Mouse (Mus musculus): ENCODE measurements at regions not wholly inside any gene's neighbourhood (a gene's known extent, or its start where the extent isn't known, plus 50 kb on each side); places are given as distances from the start of the nearest gene placed in this dataset.
A peak's percentile ranks its signal among the peaks of the same experiment; 100 is the strongest.

DNA sequence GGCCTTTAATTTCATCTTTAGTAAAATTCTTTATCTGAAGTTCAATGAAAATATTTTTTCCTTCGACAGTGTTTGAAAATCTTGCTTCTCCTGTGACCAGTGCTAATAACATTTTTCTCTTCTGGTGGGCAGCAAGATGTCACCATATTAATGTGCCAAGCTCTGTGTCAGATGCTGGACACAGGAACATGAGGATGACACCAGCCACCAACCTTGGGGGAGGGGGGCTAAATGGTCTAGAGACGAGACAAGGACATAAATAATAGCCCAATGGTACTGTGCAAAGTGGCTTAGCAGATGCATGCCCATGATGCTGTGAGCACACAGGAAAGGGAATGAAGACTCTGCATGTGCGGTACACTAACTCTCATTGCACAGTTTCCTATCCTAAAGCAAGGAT is 373.8 kb downstream of the Nuf2 start:
- no peaks in the 10 kb centered on the region for H3K27me3 ChIP-seq
- ChIA-PET POLR2A (no interaction called here), CTCF (no interaction called here)
- DNase-seq (ENCODE audit: low read depth, low spot score) (no peak), ATAC-seq (no peak)
- in situ Hi-C loops (cut with MboI; ENCODE audit: low pct_unique_long_range_greater_than_20kb) = no loop called here
- TF ChIP-seq CTCF (IDR thresholded peaks at IDR 0.05) = no peak

DNA sequence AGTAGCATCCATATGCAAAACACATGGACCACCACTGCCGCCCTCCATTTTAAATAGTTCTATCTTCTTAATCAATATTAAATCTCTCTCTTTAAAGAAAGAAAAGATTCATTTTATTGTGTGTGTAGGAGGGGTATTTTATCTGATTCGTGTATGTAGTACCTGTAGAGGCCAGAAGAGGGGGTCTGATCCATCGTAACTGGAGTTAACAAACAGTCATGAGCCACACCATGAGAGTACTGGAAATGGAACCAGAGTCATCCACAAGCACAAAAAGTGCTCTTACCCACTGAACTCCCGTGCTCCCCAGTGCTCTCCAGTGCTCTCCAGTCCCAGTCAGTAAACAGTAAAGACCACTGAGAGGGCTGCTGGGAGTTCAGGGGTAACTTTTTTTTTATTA is 374.4 kb downstream of the Nuf2 start:
- POLR2A ChIA-PET = no interaction called here
- H3K27me3 ChIP-seq = no peaks in the 10 kb centered on the region

DNA sequence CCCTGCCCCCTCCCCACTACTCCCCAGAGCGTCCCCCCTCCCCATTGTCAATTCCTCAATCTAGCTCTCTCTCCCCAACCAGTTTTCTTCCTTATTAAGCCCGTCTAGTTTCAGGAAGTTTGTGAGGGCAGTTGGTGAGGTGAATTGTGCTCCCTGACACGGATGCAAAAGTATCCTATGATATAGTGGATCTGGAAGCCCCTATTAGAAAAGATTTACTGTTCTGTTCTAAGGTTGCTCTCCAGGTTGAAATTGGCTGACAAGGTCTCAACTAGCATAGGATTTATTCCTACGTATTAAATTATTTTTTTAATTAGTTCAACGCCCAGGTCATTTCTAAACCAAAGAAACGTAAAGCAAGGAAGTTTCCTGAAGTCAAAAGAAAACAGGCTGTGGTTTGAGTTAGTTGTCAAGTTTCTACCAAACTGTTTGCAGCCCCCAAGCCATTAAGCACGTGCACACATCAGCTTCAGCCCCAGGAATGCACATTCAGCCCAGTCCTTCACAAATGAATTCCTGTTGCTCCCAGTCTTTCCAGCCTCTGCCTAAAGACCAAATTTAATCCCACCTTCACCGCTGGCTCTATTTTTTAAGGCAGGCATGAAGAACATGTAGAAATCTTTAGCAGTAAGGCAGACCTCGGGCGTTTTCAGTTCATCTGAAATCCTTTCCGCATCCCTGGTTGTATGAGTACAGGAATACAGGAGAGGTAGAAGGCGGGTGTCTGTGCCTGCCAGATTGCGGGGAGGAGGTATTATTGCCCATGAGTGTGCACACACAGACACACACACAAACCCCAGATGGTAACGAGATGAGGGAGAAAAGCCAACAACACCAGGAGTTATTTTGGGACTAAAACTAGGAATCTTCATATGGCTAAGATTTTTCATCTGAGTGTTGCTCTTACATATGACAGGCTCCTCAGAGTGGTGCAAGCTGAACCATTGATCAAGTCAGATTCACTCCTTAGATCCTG is 375.5 kb downstream of the Nuf2 start:
- ATAC-seq = no peak
- no peak for TF ChIP-seq CTCF (IDR thresholded peaks at IDR 0.05)

More for the DNA sequence above, 374.4 kb downstream of the Nuf2 start:
- DNase-seq (ENCODE audit: low read depth, low spot score) (no peak), ATAC-seq (no peak)
- CTCF ChIA-PET = no interaction called here
- peak; percentile 10 for TF ChIP-seq CTCF (IDR thresholded peaks at IDR 0.05)
- in situ Hi-C loops (cut with MboI; ENCODE audit: low pct_unique_long_range_greater_than_20kb) = no loop called here

DNA sequence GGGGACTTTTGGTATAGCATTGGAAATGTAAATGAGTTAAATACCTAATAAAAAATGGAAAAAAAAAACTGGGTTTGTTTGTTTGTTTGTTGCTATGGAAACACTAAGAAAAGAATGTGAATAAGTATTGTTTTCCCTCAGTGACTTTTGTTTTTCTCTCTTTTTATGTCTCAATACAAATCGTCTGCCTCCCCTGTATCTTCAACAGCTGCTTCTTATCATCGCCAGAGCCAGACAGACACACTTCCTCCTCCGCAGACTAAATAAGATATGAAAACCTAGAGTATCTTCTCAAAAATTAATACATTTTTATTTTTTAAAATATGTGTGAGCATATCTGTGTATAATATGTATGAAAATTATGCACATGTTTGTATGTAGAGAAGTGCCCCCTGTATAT is 389.0 kb downstream of the Nuf2 start:
- DNase-seq (ENCODE audit: low read depth, low spot score) (no peak), ATAC-seq (no peak)
- ChIA-PET POLR2A (no interaction called here), CTCF (no interaction called here)
- TF ChIP-seq CTCF (IDR thresholded peaks at IDR 0.05) = no peak
- in situ Hi-C loops (cut with MboI; ENCODE audit: low pct_unique_long_range_greater_than_20kb) = no loop called here
- H3K27me3 ChIP-seq = no peaks in the 10 kb centered on the region

More for the DNA sequence above, 375.5 kb downstream of the Nuf2 start:
- in situ Hi-C loops (cut with MboI; ENCODE audit: low pct_unique_long_range_greater_than_20kb) = no loop called here
- POLR2A ChIA-PET = no interaction called here
- no peak for DNase-seq (ENCODE audit: low read depth, low spot score)
- CTCF ChIA-PET = no interaction called here
- no peaks in the 10 kb centered on the region for H3K27me3 ChIP-seq

DNA sequence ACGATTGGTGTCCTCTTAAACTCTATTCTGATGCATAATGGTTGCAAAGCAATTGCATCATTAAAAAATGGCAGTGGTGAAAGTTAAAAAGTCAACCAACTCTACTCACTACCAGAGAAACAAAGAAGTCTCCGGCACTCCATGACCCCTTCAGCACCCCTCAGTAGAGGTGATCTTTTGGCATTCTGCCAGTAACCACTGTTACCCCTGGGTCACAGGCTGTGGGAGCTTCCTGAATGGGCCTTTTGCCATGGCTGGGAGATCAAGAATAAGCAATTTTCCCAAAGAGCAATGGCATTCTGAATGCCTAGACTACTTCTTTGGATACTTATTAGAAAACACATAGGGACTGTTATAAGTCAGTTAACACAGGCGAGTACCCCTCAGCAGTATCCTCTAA is 391.2 kb downstream of the Nuf2 start:
- ChIA-PET POLR2A (no interaction called here), CTCF (interaction anchor here (0.6 kb wide), 1 partner anchor 70 kb away, joined by 3 read pairs; no protein-coding TSS in a partner anchor)
- in situ Hi-C loops (cut with MboI; ENCODE audit: low pct_unique_long_range_greater_than_20kb) = no loop called here
- DNase-seq (ENCODE audit: low read depth, low spot score) (peak; percentile 42), ATAC-seq (peak; percentile 39)
- H3K27me3 ChIP-seq = no peaks in the 10 kb centered on the region
- no peak for TF ChIP-seq CTCF (IDR thresholded peaks at IDR 0.05)

DNA sequence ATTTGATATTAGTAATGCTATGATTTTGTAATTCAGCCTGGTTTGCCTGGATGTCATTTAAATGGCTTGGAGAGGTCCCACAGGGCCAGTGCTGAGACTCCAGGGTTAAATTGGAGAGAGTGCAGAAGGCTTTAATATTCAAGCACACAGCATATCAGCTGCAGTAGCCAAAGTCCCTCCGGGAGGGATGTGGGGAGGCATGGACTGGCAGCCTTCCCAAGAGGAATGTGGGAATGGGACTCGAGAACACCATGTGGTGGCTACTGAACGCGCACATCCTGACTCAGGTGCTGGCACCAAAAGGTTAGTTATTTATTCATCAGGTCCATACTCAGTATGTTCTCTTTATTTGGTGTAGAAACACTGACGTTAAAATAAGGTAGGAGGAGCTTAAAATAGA is 391.8 kb downstream of the Nuf2 start:
- peak; percentile 3 for DNase-seq (ENCODE audit: low read depth, low spot score)

DNA sequence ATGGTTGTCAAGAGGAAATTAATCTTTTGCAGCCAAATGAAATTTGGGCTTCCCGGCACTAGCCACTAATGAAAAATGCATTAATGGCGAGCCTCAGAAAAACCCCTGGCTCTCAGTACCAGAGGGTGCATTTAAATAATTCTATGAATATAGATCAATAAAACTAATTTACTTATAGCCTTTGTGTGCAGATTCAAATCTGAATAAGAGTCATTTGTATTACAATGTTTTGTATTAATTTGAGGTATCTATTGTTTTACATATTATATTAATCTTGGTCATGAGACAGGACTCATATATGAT is 392.1 kb downstream of the Nuf2 start:
- in situ Hi-C loops (cut with MboI; ENCODE audit: low pct_unique_long_range_greater_than_20kb) = no loop called here
- ATAC-seq (no peak), DNase-seq (ENCODE audit: low read depth, low spot score) (no peak)
- no peaks in the 10 kb centered on the region for H3K27me3 ChIP-seq
- ChIA-PET CTCF (interaction anchor here (0.6 kb wide), 1 partner anchor 71 kb away, joined by 3 read pairs; no protein-coding TSS in a partner anchor), POLR2A (no interaction called here)
- TF ChIP-seq CTCF (IDR thresholded peaks at IDR 0.05) = no peak

More for the DNA sequence above, 391.8 kb downstream of the Nuf2 start:
- in situ Hi-C loops (cut with MboI; ENCODE audit: low pct_unique_long_range_greater_than_20kb) = no loop called here
- peak; percentile 39 for ATAC-seq
- POLR2A ChIA-PET = no interaction called here
- TF ChIP-seq CTCF (IDR thresholded peaks at IDR 0.05) = no peak
- H3K27me3 ChIP-seq = no peaks in the 10 kb centered on the region
- CTCF ChIA-PET = interaction anchor here (0.6 kb wide), 1 partner anchor 71 kb away, joined by 3 read pairs; no protein-coding TSS in a partner anchor

DNA sequence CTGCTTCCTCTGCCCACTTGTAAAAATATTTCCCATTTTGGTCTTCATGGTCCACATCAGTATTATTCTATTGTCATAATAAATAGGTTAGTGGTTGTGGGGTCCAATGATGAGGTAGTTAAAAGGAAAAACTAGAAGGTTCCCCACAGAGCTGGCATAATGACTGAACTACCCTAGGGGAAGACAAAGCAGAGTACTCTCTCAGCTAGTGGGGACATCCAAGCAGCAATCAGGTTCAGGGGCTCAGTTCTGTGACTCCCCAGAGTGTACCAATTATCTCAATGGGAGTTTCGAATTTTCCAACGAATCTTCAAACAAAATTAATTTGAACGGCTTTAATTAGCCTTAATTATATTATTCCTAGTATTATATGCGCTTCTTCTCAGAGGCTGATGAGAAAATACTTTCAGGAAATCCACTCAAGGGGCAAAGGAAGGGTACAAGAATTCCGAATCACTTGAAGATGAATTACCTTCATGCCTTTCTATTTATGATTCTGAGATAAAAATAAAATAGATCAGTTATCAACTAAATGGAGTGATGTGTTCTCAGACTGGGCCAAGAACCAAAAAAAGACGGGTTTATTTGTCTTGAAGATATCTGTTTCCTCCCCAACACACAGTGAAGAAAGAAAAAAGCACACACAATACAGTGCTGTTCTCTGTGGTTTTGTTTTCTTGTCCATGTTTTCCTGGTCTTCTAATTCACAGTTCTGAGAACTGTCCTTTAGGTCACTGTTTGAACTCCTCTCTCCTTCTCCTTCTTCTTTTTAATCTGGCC is 392.7 kb downstream of the Nuf2 start:
- ATAC-seq (no peak), DNase-seq (ENCODE audit: low read depth, low spot score) (no peak)
- H3K27me3 ChIP-seq = no peaks in the 10 kb centered on the region
- ChIA-PET CTCF (no interaction called here), POLR2A (no interaction called here)
- in situ Hi-C loops (cut with MboI; ENCODE audit: low pct_unique_long_range_greater_than_20kb) = no loop called here
- TF ChIP-seq CTCF (IDR thresholded peaks at IDR 0.05) = no peak

DNA sequence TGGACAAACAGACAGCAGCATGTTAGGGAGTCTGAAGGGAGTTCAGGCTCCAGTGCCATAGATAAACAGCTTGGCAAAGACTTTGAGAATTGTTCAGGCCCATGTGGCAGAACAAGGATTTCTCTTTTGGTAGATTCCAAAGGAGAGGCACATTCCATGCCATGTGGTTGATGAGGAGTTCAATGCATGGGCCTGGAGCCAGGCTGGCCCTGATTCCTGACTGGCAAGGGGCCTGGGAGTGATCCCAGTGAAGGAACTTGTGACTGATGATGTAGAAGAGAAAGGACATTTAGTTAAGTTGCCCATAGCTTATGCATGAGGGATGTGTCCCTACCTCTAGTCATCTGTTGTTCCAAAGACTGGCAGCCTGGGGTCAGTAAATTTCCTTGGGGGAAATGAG is 395.7 kb downstream of the Nuf2 start:
- in situ Hi-C loops (cut with MboI; ENCODE audit: low pct_unique_long_range_greater_than_20kb) = no loop called here
- DNase-seq (ENCODE audit: low read depth, low spot score) (no peak), ATAC-seq (no peak)
- CTCF ChIA-PET = no interaction called here
- POLR2A ChIA-PET = no interaction called here
- no peaks in the 10 kb centered on the region for H3K27me3 ChIP-seq
- no peak for TF ChIP-seq CTCF (IDR thresholded peaks at IDR 0.05)

DNA sequence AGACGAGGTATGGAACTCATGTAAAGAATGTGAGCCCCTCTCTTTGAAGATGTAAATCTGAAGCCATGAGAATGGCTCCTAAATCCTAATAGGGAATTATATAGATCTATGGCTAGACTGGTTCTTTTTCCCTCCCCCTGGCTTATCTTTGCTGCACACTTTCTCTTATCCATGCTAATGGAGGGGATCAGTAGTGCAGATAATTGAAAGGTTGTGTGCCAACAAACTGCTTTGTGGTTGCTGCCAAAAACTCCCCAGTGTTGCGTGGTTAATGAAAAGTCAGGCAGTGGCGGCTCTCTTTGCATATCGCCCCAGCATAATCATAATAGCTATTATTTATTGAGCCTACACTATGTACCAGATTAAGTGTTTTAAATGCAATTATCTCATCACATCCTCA is 427.6 kb downstream of the Nuf2 start:
- TF ChIP-seq CTCF (IDR thresholded peaks at IDR 0.05) = no peak
- ChIA-PET CTCF (interaction anchor here (1.0 to 1.4 kb wide), 2 partner anchors 10 to 14 kb away, joined by 3 read pairs; no protein-coding TSS in a partner anchor), POLR2A (interaction anchor here (0.6 kb wide), 1 partner anchor 1709 kb away, joined by 3 read pairs; no protein-coding TSS in a partner anchor)
- H3K27me3 ChIP-seq = no peaks in the 10 kb centered on the region
- ATAC-seq (no peak), DNase-seq (ENCODE audit: low read depth, low spot score) (no peak)
- in situ Hi-C loops (cut with MboI; ENCODE audit: low pct_unique_long_range_greater_than_20kb) = no loop called here

DNA sequence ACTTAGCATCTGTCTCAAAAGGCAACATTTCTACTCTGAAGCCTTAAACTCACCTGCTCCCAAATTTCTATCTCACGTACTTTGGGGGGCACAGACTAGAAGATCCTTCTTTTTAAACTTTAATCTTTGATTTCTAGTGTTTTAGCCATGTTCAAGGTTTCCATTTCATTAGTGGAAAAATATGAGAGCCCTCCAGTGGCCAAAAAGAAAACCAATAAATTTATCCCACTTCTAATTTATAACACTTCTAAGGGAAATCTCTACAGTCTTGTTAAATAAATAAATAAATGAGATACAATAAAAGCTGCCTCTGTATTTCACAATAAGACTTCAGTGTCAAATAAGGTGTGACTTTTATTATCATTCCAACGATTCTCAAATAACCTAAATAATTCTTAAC is 428.2 kb downstream of the Nuf2 start:
- POLR2A ChIA-PET = no interaction called here
- no peak for DNase-seq (ENCODE audit: low read depth, low spot score)

More for the DNA sequence above, 428.2 kb downstream of the Nuf2 start:
- no peaks in the 10 kb centered on the region for H3K27me3 ChIP-seq
- in situ Hi-C loops (cut with MboI; ENCODE audit: low pct_unique_long_range_greater_than_20kb) = no loop called here
- TF ChIP-seq CTCF (IDR thresholded peaks at IDR 0.05) = peak; percentile 13
- CTCF ChIA-PET = interaction anchor here (1.4 kb wide), 1 partner anchor 11 kb away, joined by 3 read pairs; no protein-coding TSS in a partner anchor
- ATAC-seq = no peak
